Mouse (Mus musculus): Measurements from ENCODE around the gene Tagln. TPM values are rescaled to one million over a fixed set of nuclear protein-coding genes. Genes with fewer than 3 reads are reported as not detected.
A peak's percentile ranks its signal among the peaks of the same experiment; 100 is the strongest.

The Tagln gene
- total and polyA plus RNA-seq, 3 experiments = 0.42 to 1.1 TPM; not detected in 1

DNA sequence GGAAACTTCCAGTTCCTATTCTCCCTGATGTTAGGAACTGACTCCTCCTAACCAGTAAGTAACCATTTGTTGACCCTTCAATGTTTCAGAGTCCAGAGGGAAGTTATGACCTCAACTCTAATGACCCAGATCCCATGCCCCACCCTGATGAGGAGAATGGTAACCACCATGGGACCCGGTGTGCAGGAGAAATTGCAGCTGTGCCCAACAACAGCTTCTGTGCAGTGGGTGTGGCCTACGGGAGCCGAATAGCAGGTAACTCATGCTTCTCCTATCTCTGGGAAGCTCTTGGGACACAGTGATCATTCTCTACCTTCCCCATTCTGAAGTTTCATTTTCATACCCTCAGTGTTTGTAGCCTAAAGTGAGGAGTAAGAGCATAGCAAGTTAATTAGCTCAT is 24.9 kb downstream of the Tagln start:
- H3K36me3 ChIP-seq (ENCODE audit: control insufficient read depth in 1 of 2, insufficient read depth in 2 of 2, low read length in 2 of 2) = peaks cover 0 to 2% of the 10 kb centered on the region in 2 experiments; a peak in 3 of 4 replicates
- no peak for DNase-seq (ENCODE audit: low read depth, low spot score)
- TF ChIP-seq ZNF384 (IDR thresholded peaks at IDR 0.05; ENCODE audit: low read depth, low read length) (no peak), TAL1 (IDR thresholded peaks at IDR 0.05; ENCODE audit: low read length) (no peak), USF1 (IDR thresholded peaks at IDR 0.05; ENCODE audit: low read depth, low read length) (no peak), JUND (IDR thresholded peaks at IDR 0.05; ENCODE audit: low read depth, low read length) (no peak), GATA1 (IDR thresholded peaks at IDR 0.05; ENCODE audit: low read depth, low read length) (no peak), POLR2AphosphoS5 (IDR thresholded peaks at IDR 0.05; ENCODE audit: borderline replicate concordance, low read depth, low read length) (no peak), SIN3A (IDR thresholded peaks at IDR 0.05; ENCODE audit: low read length) (no peak), CHD1 (IDR thresholded peaks at IDR 0.05; ENCODE audit: low read depth, low read length) (no peak), UBTF (IDR thresholded peaks at IDR 0.05; ENCODE audit: borderline replicate concordance, insufficient read depth, low read depth, low read length) (no peak), MAZ (IDR thresholded peaks at IDR 0.05; ENCODE audit: low read depth, low read length) (no peak)
- no peaks in the 10 kb centered on the region for H3K27me3 ChIP-seq (ENCODE audit: control insufficient read depth in 1 of 2, insufficient read depth in 2 of 2, low read length in 2 of 2)
- H3K4me3 ChIP-seq (ENCODE audit: control insufficient read depth in 1 of 2, insufficient read depth in 1 of 2, low read depth in 2 of 2, low read length in 2 of 2) = no peak overlapping the region
- no peak overlapping the region for H3K27ac ChIP-seq (ENCODE audit: control insufficient read depth, low read depth, low read length)
- no peak overlapping the region for H3K9ac ChIP-seq (ENCODE audit: control insufficient read depth, low read depth, low read length, poor library complexity, severe bottlenecking)
- H3K4me1 ChIP-seq (ENCODE audit: control insufficient read depth in 1 of 2, insufficient read depth in 2 of 2, low read length in 2 of 2) = peaks cover 0 to 8% of the 10 kb centered on the region in 2 experiments; a peak in 3 of 4 replicates
- no peaks in the 10 kb centered on the region for H3K9me3 ChIP-seq (replicated peaks; ENCODE audit: insufficient read depth, low read length)
- peaks cover 12% of the 10 kb centered on the region for H3K79me2 ChIP-seq (ENCODE audit: control insufficient read depth, insufficient read depth, low read length, poor library complexity)

DNA sequence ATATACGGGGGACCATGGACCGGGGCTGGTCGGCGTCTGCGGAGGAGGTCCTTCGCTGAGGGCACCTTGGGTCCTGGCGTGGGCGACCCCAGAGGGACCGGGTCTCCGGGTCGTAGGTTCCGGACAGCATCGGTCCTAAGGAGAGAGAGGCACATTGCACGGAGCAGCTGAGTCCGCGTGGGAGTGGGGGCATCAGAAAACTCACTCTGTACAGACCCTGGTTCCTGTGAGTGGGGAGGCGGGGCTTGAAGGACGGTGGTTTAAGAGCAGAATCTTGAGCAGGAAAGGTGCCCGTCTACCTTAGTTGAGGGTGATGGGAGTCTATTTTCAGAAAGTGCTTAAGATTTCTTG is 28.8 kb downstream of the Tagln start:
- peaks cover 15% of the 10 kb centered on the region for H3K79me2 ChIP-seq (ENCODE audit: control insufficient read depth, insufficient read depth, low read length, poor library complexity)
- H3K27ac ChIP-seq (ENCODE audit: control insufficient read depth, low read depth, low read length) = peak overlapping the region; percentile 23
- H3K36me3 ChIP-seq (ENCODE audit: control insufficient read depth in 1 of 2, insufficient read depth in 2 of 2, low read length in 2 of 2) = peaks cover 0 to 5% of the 10 kb centered on the region in 2 experiments; a peak in 2 of 4 replicates
- H3K9ac ChIP-seq (ENCODE audit: control insufficient read depth, low read depth, low read length, poor library complexity, severe bottlenecking) = peak overlapping the region; percentile 97
- H3K27me3 ChIP-seq (ENCODE audit: control insufficient read depth in 1 of 2, insufficient read depth in 2 of 2, low read length in 2 of 2) = no peaks in the 10 kb centered on the region
- H3K4me1 ChIP-seq (ENCODE audit: control insufficient read depth in 1 of 2, insufficient read depth in 2 of 2, low read length in 2 of 2) = peaks cover 3 to 8% of the 10 kb centered on the region in 2 experiments
- DNase-seq (ENCODE audit: low read depth, low spot score) = peak; percentile 50
- no peaks in the 10 kb centered on the region for H3K9me3 ChIP-seq (replicated peaks; ENCODE audit: insufficient read depth, low read length)
- H3K4me3 ChIP-seq (ENCODE audit: control insufficient read depth in 1 of 2, insufficient read depth in 1 of 2, low read depth in 2 of 2, low read length in 2 of 2) = peak overlapping the region; percentile 97 to 99
- TF ChIP-seq KAT2A (conservative IDR thresholded peaks at IDR 0.05; ENCODE audit: low read depth, low read length) = no peak
- TF ChIP-seq JUND (IDR thresholded peaks at IDR 0.05; ENCODE audit: low read depth, low read length) = no peak
- TF ChIP-seq NELFE (IDR thresholded peaks at IDR 0.05; ENCODE audit: low read depth, low read length) = peak; percentile 7; the same call in 1 of the 2 replicates
- no peak for TF ChIP-seq ELF1 (IDR thresholded peaks at IDR 0.05; ENCODE audit: low read depth, low read length)
- TF ChIP-seq TBP (IDR thresholded peaks at IDR 0.05; ENCODE audit: low read depth, low read length) = no peak
